Mouse (Mus musculus) CD4-positive helper T cell, adult 2 months (primary cell): ENCODE results near the gene Npat.

Source experiments
- DNase-seq: peaks from one replicate; pipeline ENCODE4 v3.0.0-alpha.2; 2012; ENCODE audit warnings: low read depth, missing footprints, low spot score

Gene Npat

DNA sequence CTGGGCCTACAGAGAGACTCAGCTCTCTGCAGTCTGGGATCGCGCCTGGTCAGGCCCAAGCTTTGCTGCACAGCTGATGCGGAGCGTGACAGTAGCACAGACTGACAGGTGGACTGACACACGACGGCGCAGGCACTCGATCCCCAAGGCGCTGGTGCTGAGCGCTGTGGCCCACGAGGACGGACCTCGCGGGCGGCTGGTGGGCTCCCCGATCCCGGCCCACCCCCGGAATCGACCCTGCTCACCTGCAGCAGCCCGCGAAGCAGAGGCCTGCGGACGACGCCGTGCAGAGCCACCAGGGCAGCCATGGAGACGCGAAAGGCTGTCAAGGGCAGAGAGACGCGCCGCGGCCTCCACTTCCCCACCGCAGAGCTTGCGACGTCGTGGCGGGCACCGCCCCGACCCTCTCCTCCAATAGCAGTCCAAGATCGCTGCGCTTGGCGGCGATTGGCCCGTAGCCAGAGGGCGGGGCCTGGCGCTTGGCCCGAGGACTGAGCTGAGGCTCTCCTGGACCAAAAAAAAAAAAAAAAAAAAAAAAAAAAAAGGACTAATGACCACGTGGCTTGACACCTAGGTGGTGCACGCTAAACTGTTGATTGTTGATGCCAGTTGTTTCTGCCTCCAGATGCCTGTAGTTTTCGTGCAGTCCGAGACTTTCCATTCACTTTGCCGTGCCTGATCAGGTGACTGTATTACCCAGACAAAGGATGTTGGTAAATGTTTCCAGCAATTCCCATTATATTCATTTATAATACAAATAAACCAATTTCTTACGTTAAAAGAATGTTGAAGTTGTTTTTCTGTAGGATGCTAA is 73.3 kb downstream of the Npat start, which contains the start of gene Acat1:
TSS of gene Acat1 (minus strand) at position 415 of the 814 bp plus-strand sequence.
- peak; percentile 94 for DNase-seq

DNA sequence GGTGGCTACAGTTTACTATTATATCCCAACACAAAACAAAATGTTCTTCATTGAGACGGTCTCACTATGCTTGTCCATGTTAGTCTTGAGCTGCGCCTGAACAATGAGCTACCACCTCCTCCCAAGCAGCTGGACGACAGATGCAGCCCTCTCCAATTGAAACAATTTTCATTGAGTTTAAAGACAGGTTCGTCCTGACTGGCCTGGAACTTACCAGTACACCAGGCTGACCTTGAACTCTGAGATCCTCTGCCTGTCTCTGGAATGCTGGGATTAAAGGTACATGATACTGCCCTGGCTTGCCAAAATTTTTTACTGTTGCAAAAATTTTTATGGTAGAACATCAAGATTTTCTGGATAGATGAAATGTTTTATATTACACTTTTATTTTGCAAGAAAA is 77.4 kb downstream of the Npat start:
- DNase-seq, result no peak

DNA sequence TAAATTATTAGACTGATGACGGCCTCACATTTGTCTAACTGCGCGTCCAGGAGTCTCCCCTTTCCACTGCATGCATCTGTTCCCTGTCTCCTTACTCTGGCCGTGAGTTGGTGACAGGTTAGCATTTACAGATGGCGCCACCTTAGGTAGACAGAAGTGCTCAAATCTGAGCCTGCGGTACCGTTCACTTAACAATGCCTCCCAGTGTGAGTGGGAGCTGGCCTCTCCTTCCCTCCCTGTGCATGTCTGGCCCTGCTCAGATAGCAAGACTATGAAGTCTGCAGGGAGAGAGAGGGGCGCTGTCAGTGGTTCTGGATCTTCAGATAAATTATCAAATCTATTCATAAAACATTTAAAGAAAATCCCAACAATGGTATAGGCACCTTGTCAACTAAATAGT is 78.4 kb downstream of the Npat start:
- no peak for DNase-seq
